Comparison of ENCODE assay signal across 10 mouse cellular contexts in the genomic region with DNA sequence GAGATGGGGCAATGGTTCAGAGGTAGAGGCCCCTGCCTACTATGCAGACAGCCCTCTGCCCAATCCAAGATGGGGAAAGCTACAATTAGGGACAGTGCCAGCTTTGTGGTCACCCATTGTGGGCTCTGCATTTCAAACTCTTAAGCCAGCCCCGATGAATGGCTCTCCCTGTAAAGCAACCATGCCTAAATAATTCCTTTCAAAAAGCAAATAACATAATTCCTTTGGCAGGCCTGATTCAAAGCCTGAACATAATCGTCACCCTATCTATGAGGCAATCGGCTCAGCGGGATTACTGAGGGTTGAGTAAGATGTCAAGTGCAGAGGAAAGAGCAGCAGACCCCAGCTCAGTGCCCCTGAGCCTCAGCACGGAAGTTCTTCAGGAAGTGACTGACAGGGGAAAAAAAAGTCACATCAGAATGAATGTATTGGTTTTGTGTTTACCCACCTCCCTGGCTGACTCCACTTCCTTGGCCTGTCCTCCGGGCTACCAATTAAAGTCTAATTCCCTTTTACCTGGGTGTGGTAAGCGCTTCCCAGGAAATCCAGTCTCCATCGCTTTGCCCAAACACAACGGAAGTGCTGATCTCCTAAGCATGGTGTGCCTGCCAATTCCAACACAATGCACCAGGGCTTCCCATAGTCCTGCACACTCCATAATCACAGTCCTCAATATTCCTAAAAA. TPM values are rescaled to one million over a fixed set of nuclear protein-coding genes. Genes with fewer than 3 reads are reported as not detected.
DNase-seq lines count a peak whose midpoint lies in the region; ATAC-seq and TF ChIP-seq lines count a peak whose summit lies in the region.
"Had no signal": no experiment of that assay in that cellular context is flagged by ENCODE, and none has a peak within 500 bp of the region (broad histone marks: within the 10 kb centered on the region; RNA-seq: fewer than 3 reads in every experiment).

No protein-coding gene starts in this region.

- no peak for DNase-seq in lung, adult 2 months
- DNase-seq in hindbrain, postnatal 0 days (ENCODE audit: low spot score) = peak; percentile 32
- DNase-seq in retina, embryonic 14.5 days (ENCODE audit: low spot score) = peak; percentile 47
- DNase-seq in neural tube, embryonic 10.5 days (ENCODE audit: extremely low spot score, low spot score) = no peak
- DNase-seq in spleen, postnatal 4 days (ENCODE audit: low spot score in 2 of 2) = no peak
- DNase-seq: adrenal gland, adult 8-10 months; thymus, postnatal 36 days had no signal

- 52% methylated on average over 9 of the region's 9 CpGs for WGBS in lung, embryonic 16.5 days
- WGBS in lung, adult 2 months = 26% methylated on average over 9 of the region's 9 CpGs
- 60% methylated on average over 9 of the region's 9 CpGs for WGBS in embryonic facial prominence, embryonic 15.5 days
- WGBS in hindbrain, postnatal 0 days = 42% methylated on average over 9 of the region's 9 CpGs

- peaks cover 17% of the 10 kb centered on the region for H3K36me3 ChIP-seq in lung, embryonic 16.5 days (ENCODE audit: control insufficient read depth, insufficient read depth, low read length)
- H3K36me3 ChIP-seq in embryonic facial prominence, embryonic 15.5 days = peaks cover 20% of the 10 kb centered on the region
- H3K36me3 ChIP-seq in hindbrain, postnatal 0 days (ENCODE audit: insufficient read depth, low read length) = peaks cover 9% of the 10 kb centered on the region; the same call in 1 of the 2 replicates

- TF ChIP-seq POLR2A in lung, adult 2 months (IDR thresholded peaks at IDR 0.05; ENCODE audit: borderline replicate concordance, extremely low read depth, low read depth, low read length) = no peak

- no peak for TF ChIP-seq CTCF in lung, adult 2 months (IDR thresholded peaks at IDR 0.05; ENCODE audit: insufficient read depth, low read length)
- TF ChIP-seq CTCF in hindbrain, postnatal 0 days (IDR thresholded peaks at IDR 0.05; ENCODE audit: low read depth) = no peak

- H3K9me3 ChIP-seq in lung, embryonic 16.5 days (ENCODE audit: control insufficient read depth, low read length) = no peaks in the 10 kb centered on the region
- no peaks in the 10 kb centered on the region for H3K9me3 ChIP-seq in embryonic facial prominence, embryonic 15.5 days (replicated peaks)
- no peaks in the 10 kb centered on the region for H3K9me3 ChIP-seq in hindbrain, postnatal 0 days (ENCODE audit: low read length)

- no peak overlapping the region for H3K4me3 ChIP-seq in lung, embryonic 16.5 days (ENCODE audit: low read length)
- H3K4me3 ChIP-seq in lung, adult 2 months (replicated peaks; ENCODE audit: extremely low read depth, low read depth, low read length) = no peak overlapping the region
- no peak overlapping the region for H3K4me3 ChIP-seq in embryonic facial prominence, embryonic 15.5 days (replicated peaks)
- H3K4me3 ChIP-seq in hindbrain, postnatal 0 days (ENCODE audit: low read length) = no peak overlapping the region
- H3K4me3 ChIP-seq: limb, embryonic 15.5 days had no signal

- no peak overlapping the region for H3K27ac ChIP-seq in lung, embryonic 16.5 days (ENCODE audit: low read length)
- no peak overlapping the region for H3K27ac ChIP-seq in embryonic facial prominence, embryonic 15.5 days (replicated peaks)
- no peak overlapping the region for H3K27ac ChIP-seq in hindbrain, postnatal 0 days
- H3K27ac ChIP-seq: limb, embryonic 15.5 days had no signal

- 0 out of 2 replicates have a peak, but pooled peaks have one; percentile 20 for ATAC-seq in lung, embryonic 16.5 days (ENCODE audit: low read depth)
- ATAC-seq in embryonic facial prominence, embryonic 15.5 days (ENCODE audit: insufficient number of reproducible peaks, low FRiP score, low TSS enrichment, low read depth) = peak; percentile 44
- ATAC-seq in hindbrain, postnatal 0 days = peak; percentile 76

- no peak overlapping the region for H3K9ac ChIP-seq in lung, embryonic 16.5 days (ENCODE audit: low read length)
- H3K9ac ChIP-seq in embryonic facial prominence, embryonic 15.5 days = no peak overlapping the region
- no peak overlapping the region for H3K9ac ChIP-seq in hindbrain, postnatal 0 days (replicated peaks; ENCODE audit: low read length)
- H3K9ac ChIP-seq: limb, embryonic 15.5 days had no signal

- H3K27me3 ChIP-seq in lung, embryonic 16.5 days (ENCODE audit: control insufficient read depth, insufficient read depth, low read depth, low read length) = no peaks in the 10 kb centered on the region
- H3K27me3 ChIP-seq in embryonic facial prominence, embryonic 15.5 days = no peaks in the 10 kb centered on the region
- H3K27me3 ChIP-seq in hindbrain, postnatal 0 days (ENCODE audit: insufficient read depth, low read length) = no peaks in the 10 kb centered on the region
- H3K27me3 ChIP-seq: limb, embryonic 15.5 days had no signal

- no peak overlapping the region for H3K4me2 ChIP-seq in lung, embryonic 16.5 days (ENCODE audit: low read depth, low read length)
- no peak overlapping the region for H3K4me2 ChIP-seq in embryonic facial prominence, embryonic 15.5 days (replicated peaks)
- no peak overlapping the region for H3K4me2 ChIP-seq in hindbrain, postnatal 0 days (ENCODE audit: low read depth, low read length)
- H3K4me2 ChIP-seq: limb, embryonic 15.5 days had no signal

- peaks cover 6% of the 10 kb centered on the region; the same call in 1 of the 2 replicates for H3K4me1 ChIP-seq in lung, embryonic 16.5 days (replicated peaks; ENCODE audit: control insufficient read depth, insufficient read depth, low read length)
- H3K4me1 ChIP-seq in lung, adult 2 months (ENCODE audit: control insufficient read depth, insufficient read depth, low read length) = peaks cover 18% of the 10 kb centered on the region
- H3K4me1 ChIP-seq in embryonic facial prominence, embryonic 15.5 days = 0 out of 2 replicates have a peak, but pooled peaks cover 9% of the 10 kb centered on the region
- no peaks in the 10 kb centered on the region for H3K4me1 ChIP-seq in hindbrain, postnatal 0 days (ENCODE audit: insufficient read depth, low read length)
- H3K4me1 ChIP-seq: limb, embryonic 15.5 days had no signal

RNA-seq across cellular contexts. Expression of a gene that starts 19.1 kb away (rescaled TPM):
- polyA plus RNA-seq in lung, embryonic 16.5 days (2015; fragmentation: Nextera tagmentation; extraction: Ambion mirVana) = 34.1 and 38.7 TPM in 2 replicates
- 17.5 and 24.6 TPM in 2 replicates for polyA plus RNA-seq in lung, adult 2 months (2012; rRNA removed)
- polyA plus RNA-seq in embryonic facial prominence, embryonic 15.5 days (2015; fragmentation: Nextera tagmentation; extraction: Ambion mirVana) = 42.2 and 42.6 TPM in 2 replicates
- total RNA-seq in hindbrain, postnatal 0 days (2014; rRNA removed) = 46.9 and 69.9 TPM in 2 replicates
- polyA plus RNA-seq in hindbrain, postnatal 0 days (2015; fragmentation: Nextera tagmentation; extraction: Ambion mirVana) = 31.1 and 34.0 TPM in 2 replicates

Comparison
In these comparisons a context has a peak if more than half of its experiments do, and no peak if none do; other contexts are left out.
1. ATAC-seq: peak in every context shown above with its lines; median percentile 76 in hindbrain, postnatal 0 days; 44 in embryonic facial prominence, embryonic 15.5 days; 20 in lung, embryonic 16.5 days.
2. DNase-seq: peak in hindbrain, postnatal 0 days (single experiment) and retina, embryonic 14.5 days (single experiment); none in lung, adult 2 months (single experiment), neural tube, embryonic 10.5 days (single experiment) and spleen, postnatal 4 days (0 of 2).